Mouse (Mus musculus) kidney, postnatal 4 days (tissue): ENCODE data around the gene Tmem59l.

ENCODE experiments used
- DNase-seq, 2 experiments: peaks; one replicate each; pipeline ENCODE4 v3.0.0; 2021; ENCODE audit warnings: mixed read lengths in 2 of 2

Tmem59l gene

GRCm38 (mm10) chr8:70506328-70507026 lies 19.3 kb upstream of the Tmem59l start, which contains the start of gene Rex1bd:
TSS of gene Rex1bd (minus strand) at chr8:70506752.
- peak; percentile 98 for DNase-seq

DNA sequence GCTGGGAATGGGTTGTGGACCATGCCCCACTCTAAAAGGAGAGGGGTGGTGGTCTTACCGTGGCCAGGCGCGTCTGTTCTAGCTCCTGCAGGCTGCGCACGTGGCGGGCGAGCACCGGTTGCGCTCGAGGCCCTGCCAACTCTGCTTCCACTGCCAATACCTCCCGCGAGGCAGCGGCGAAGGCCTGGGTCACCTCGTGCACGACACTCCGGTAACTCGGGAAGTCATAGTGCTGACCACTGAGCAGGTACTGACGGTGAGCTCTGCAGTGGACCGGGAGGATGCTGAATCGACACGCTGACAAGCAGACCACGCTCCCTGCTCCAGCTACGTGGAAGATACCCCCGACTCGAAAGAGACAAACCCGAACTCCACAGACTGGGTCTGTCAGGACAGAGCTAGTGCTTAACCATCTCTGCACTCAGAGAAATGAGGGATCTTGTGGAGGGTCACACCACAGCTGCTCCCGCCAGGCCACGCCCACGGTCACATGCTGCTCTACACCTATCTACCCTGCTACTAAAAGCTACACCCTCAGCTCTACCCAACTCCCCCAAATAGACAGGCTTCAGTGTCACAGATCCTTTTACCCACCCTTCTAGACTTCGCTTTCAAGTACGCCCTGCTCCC lies 18.7 kb upstream of the Tmem59l start:
- peak in 1 of 2 experiments; percentile 54 for DNase-seq

DNA sequence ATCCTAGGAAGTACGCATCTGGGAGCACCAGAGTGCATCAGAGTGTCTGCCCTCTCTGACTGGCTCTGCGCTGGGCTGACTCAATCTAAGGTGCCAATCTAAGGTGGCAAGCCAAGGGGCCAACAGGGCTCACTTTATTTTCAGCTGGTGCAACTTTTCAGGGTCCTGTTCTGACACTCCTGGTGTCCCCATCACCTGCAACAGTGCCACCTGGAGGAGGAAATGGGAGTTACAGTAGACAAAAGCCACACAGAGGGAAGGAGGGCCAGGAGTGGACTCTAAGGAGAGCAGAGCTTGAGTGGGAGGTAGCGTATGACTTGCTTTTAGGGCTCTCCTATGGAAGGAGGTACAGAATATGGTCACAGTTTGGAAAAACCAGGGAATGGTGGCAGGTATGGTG lies 17.7 kb upstream of the Tmem59l start:
- DNase-seq: peak; percentile 85 to 88

- peak; percentile 70 to 77 for DNase-seq
Measured at GRCm38 (mm10) chr8:70504291-70504716, 17.1 kb upstream of the Tmem59l start.

DNA sequence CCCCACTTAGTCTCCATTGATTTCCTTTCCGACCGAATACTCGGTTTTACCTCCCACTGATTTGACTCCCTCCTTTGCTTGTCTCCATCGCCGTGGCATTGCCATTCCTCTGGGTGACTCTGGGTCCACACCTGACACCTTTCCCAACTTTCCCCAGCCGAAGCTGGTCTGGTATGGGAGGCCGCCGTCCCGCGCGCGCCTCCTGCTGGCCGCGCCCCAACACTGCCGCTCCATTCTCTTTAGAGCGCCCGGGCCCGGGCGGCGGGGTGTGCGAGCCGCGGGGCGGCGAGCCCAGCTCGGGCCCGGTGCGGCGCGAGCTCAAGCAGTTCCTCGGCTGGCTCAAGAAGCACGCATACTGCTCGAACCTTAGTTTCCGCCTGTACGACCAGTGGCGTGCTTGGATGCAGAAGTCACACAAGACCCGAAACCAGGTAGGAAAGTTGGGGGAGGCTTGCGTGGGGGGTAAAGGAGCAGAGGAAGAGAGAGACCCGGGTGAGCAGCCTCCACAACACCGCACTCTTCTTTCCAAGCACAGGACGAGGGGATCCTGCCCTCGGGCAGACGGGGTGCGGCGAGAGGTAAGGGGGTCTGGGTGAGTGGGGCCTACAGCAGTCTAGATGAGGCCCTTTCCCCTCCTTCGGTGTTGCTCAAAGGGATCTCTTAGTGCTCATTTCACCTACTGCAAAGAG lies 16.0 kb upstream of the Tmem59l start:
- peak; percentile 78 to 87 for DNase-seq

DNA sequence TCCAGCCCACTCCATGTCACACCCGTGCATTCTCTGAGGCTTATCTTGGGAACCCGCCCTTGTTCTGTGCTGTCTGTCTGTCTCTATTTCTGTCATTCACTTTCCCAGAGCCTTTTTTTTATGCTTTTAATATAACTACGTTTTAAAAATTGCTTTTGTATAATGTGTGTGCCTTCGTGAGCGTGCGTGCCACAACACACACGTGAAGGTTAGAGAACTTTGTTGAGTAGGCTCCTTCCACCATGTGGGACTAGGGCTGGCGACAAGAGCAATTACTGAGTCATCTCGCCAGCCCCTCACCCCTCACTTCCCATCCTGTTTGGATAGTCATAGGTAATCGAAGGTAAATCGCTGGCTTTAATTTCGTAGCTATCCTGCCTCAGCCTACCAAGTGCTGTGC lies 15.4 kb upstream of the Tmem59l start:
- no peak for DNase-seq

DNA sequence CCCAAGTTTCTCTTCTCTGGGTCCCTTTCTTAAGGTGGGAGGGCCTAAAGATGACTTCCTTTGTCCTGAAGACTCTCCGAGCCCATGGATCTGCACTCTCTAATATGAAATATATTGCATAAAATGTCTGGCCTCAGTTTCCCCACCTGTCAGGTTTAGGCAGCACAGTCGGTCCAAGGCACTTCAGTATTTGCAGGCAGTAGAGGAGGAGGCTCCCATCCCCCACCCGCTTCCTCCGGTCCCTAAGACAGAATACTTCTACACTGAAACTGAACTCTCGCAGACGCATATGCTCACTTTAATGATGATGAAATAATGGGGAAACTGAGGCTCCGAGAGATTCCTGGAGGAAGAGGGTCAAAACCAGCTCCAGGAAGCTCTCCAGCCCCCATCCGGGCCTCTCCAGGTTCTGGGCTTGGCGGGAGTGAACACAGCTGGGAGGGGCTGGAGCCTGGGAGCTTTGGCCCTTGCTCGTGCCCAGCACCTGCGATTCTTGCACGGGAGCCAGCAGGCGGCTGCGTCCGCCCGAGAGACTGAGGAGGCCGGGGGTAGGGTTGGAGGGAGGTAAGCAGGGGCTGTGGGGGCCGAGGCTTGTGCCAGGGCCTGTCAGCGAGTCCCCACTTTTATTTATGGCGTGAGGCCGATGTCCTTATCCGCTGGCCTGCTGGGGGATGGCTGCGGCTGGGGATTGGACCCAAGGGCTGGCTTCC lies 14.8 kb upstream of the Tmem59l start:
- DNase-seq: no peak

DNA sequence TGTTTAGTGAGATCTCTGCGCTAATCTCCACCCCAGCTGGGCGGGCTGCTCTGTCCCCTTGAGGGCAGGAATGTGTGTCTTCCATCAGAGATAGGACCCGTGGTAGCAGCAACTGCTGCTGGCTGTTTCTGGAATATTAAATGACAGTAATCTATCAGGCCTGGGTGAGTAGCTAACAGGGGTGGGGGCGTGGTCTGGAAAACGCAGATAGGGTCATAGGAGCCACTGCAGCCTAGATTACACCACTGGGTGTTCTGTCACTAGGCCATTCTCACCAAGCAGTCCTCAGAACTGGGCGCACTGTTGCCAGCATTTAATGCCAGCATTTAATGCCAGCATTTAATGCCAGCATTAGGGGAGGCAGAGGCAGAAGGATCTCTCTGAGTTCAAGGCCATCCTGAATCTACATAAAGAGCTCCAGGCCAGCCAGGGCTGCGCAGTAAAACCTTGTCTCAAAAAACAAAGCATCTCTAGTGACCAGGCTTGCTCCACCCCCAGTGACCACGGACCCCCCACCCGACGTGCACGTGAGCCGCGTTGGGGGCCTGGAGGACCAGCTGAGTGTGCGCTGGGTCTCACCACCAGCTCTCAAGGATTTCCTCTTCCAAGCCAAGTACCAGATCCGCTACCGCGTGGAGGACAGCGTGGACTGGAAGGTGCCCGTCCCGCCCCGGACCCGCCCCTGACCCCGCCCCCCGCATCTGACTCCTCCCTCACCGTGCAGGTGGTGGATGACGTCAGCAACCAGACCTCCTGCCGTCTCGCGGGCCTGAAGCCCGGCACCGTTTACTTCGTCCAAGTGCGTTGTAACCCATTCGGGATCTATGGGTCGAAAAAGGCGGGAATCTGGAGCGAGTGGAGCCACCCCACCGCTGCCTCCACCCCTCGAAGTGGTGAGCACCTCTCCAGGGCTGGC lies 13.5 kb upstream of the Tmem59l start:
- peak in 1 of 2 experiments; percentile 48 for DNase-seq

- DNase-seq: no peak
Measured at GRCm38 (mm10) chr8:70495771-70496062, 8.6 kb upstream of the Tmem59l start.

- no peak for DNase-seq
Measured at GRCm38 (mm10) chr8:70495001-70495770, 8.0 kb upstream of the Tmem59l start.

DNA sequence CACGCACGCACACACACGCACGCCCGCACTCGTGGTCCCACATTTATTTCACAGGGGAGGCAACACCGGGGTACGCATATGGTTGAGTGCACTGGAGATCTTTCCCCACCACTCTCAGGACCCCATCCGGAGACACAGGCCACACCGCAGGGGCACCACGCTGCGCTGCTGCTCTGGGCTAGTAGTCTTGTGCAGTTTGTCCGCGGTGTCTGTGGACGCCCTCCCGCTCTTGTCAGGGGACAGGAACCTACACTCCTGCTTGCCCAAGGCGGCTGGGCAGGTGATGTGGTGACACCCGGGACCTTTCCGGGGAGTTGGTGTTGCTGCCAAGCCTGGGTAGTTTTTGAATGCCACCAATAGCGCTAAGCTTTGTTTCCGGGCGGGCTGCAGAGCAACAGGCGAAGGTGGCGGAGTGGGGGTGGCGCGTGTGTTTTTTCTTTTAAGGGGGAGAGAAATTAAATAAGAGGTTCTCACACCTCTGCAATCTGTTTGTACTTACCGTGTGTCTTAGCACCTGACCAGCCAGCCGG lies 7.3 kb upstream of the Tmem59l start:
- DNase-seq: no peak

GRCm38 (mm10) chr8:70493692-70494415 lies 6.7 kb upstream of the Tmem59l start:
- DNase-seq: no peak

- DNase-seq: no peak
Measured at GRCm38 (mm10) chr8:70492664-70493640, 5.8 kb upstream of the Tmem59l start, which contains the start of gene Crlf1. TSS of gene Crlf1 (plus strand) at chr8:70493158.

GRCm38 (mm10) chr8:70490880-70491495 lies 3.8 kb upstream of the Tmem59l start:
- no peak for DNase-seq

- peak in 1 of 2 experiments; percentile 15 for DNase-seq
Measured at GRCm38 (mm10) chr8:70490061-70490879, 3.1 kb upstream of the Tmem59l start.

DNA sequence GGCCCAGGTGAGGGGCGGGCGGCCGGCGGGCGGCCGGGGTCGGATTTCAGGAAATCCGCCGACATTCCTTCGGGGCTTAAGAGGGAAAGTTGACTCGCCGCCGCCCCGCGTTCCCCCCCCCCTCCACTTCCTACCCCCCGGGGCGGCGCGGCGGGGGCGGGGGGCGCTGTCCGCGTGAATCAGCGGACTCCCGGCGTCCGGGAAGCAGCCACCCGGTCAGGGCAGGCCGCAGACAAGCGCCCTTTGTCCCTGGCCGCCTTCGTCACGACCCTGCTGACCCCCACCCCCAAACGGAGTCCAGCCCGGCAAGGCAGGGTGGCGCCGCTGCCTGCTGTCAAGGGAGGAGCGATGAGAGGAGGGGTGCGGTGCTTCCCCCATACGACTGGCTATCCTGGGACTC lies 2.4 kb upstream of the Tmem59l start:
- peak in 1 of 2 experiments; percentile 51 for DNase-seq

DNA sequence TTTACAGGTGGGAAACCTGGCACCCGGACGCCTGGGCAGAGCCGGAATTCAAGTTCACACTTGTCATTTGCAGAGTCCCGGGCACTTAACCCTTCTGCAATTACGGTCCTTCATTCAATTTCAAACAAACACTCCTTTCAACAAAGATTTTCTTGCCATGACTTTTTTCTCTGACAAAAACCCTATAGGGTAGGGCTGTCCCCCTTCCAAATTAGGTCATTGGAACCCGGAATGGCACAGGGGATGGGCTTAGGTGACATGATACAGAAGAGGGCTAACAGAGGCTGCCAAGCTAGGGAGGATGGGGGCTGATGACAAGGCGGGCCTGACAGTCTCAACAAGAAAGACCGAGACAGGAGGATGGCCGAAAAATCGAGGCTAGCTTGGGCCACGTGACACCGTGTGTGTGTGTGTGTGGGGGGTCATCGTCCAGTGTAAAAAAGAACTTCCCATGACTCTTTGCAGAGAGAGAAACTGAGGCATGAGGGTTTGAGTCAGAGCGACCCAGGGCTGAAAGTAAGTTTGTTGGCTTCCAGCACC lies 1.8 kb upstream of the Tmem59l start:
- DNase-seq: no peak
